Mouse (Mus musculus): ENCODE results near the gene Gm20431. TPM values are rescaled to one million over a fixed set of nuclear protein-coding genes. Genes with fewer than 3 reads are reported as not detected.

Gm20431 gene
- polyA plus RNA-seq, 1 experiment, result 0.44 TPM

GRCm38 (mm10) chr2:167704409-167704808 lies 43.1 kb upstream of the Gm20431 start:
- no peak for TF ChIP-seq CTCF (IDR thresholded peaks at IDR 0.05; ENCODE audit: control insufficient read depth, insufficient read depth, insufficient read length)
- TF ChIP-seq FOSL1 (IDR thresholded peaks at IDR 0.05; ENCODE audit: insufficient read depth, low read length, poor library complexity, severe bottlenecking), result no peak
- TF ChIP-seq USF1 (IDR thresholded peaks at IDR 0.05; ENCODE audit: low read depth), result no peak
- no peak for TF ChIP-seq MAX (IDR thresholded peaks at IDR 0.05)
- no peak for TF ChIP-seq MYOG (IDR thresholded peaks at IDR 0.05; ENCODE audit: control insufficient read depth, extremely low read depth, insufficient read length)
- no peaks in the 10 kb centered on the region for H3K27me3 ChIP-seq (ENCODE audit: control insufficient read depth, insufficient read depth, insufficient read length)
- no peaks in the 10 kb centered on the region for H3K36me3 ChIP-seq (ENCODE audit: control insufficient read depth, insufficient read depth)
- no peaks in the 10 kb centered on the region for H3K79me2 ChIP-seq (ENCODE audit: control insufficient read depth, insufficient read depth)
- no peak overlapping the region for H3ac ChIP-seq (ENCODE audit: control insufficient read depth, insufficient read length, low read depth)
- no peak overlapping the region for H3K4me3 ChIP-seq (ENCODE audit: insufficient read depth, poor library complexity, severe bottlenecking)
- H3K79me3 ChIP-seq (ENCODE audit: low read depth), result no peaks in the 10 kb centered on the region

DNA sequence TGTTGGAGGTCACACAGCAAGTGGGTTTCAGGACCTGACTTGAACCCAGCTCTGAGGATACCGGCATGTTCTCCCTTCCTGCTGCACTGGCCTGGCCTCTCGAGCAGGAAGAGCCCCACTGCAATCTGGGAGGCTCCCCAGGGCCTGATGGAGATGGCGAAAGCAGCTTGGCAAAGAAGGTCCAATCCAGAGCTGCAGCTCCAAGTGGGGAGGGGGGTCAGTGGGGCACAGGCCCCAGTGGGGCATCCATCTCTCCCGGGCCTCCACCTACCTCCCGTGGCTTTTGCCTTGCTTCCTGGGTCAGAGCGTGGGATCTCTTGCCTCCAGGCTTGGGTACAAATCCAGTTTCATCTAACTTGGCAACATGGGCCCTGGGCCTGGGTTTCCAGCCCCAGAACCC lies 40.8 kb upstream of the Gm20431 start:
- no peak for TF ChIP-seq CTCF (IDR thresholded peaks at IDR 0.05; ENCODE audit: control insufficient read depth, insufficient read depth, insufficient read length)
- TF ChIP-seq MYOG (IDR thresholded peaks at IDR 0.05; ENCODE audit: control insufficient read depth, extremely low read depth, insufficient read length), result no peak
- TF ChIP-seq MAX (IDR thresholded peaks at IDR 0.05), result no peak
- no peak for TF ChIP-seq FOSL1 (IDR thresholded peaks at IDR 0.05; ENCODE audit: insufficient read depth, low read length, poor library complexity, severe bottlenecking)
- TF ChIP-seq MYOD1 (IDR thresholded peaks at IDR 0.05; ENCODE audit: control insufficient read depth, insufficient read length, low read depth), result no peak
- Histone ChIP-seq H3K4me3 (ENCODE audit: insufficient read depth, poor library complexity, severe bottlenecking) (no peak overlapping the region), H3K79me2 (ENCODE audit: control insufficient read depth, insufficient read depth) (no peaks in the 10 kb centered on the region), H3K27me3 (ENCODE audit: control insufficient read depth, insufficient read depth, insufficient read length) (no peaks in the 10 kb centered on the region), H3K79me3 (ENCODE audit: low read depth) (no peaks in the 10 kb centered on the region), H3ac (ENCODE audit: control insufficient read depth, insufficient read length, low read depth) (no peak overlapping the region), H3K36me3 (ENCODE audit: control insufficient read depth, insufficient read depth) (no peaks in the 10 kb centered on the region)

GRCm38 (mm10) chr2:167701472-167701871 lies 40.2 kb upstream of the Gm20431 start:
- no peaks in the 10 kb centered on the region for H3K27me3 ChIP-seq (ENCODE audit: control insufficient read depth, insufficient read depth, insufficient read length)
- TF ChIP-seq USF1 (IDR thresholded peaks at IDR 0.05; ENCODE audit: low read depth), result no peak
- TF ChIP-seq CTCF (IDR thresholded peaks at IDR 0.05; ENCODE audit: control insufficient read depth, insufficient read depth, insufficient read length), result no peak
- TF ChIP-seq CEBPB (IDR thresholded peaks at IDR 0.05; ENCODE audit: low read depth), result no peak
- TF ChIP-seq MAX (IDR thresholded peaks at IDR 0.05), result no peak

DNA sequence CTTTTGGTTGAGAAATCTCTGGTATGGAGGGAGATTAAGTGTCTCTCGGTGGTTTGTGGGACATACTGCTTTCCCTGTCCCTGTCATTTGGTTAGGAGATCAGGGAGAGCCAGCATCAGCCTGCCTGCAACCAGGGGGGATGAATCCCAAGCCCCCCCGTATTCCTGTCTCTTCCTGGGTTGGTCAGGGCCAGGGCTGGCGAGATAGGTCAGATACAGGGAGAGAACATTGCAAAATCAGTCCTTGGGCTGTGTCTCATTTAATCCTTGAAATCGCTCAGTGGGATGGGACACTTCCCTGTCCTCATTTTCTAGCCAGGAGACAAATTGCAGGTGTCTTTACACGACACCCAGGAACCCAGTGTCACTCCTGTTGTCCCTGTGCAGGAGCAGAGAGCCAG lies 38.7 kb upstream of the Gm20431 start:
- Histone ChIP-seq H3K27me3 (ENCODE audit: control insufficient read depth, insufficient read depth, insufficient read length) (no peaks in the 10 kb centered on the region), H3ac (ENCODE audit: control insufficient read depth, insufficient read length, low read depth) (no peak overlapping the region), H3K79me2 (ENCODE audit: control insufficient read depth, insufficient read depth) (no peaks in the 10 kb centered on the region), H3K36me3 (ENCODE audit: control insufficient read depth, insufficient read depth) (peaks cover 3% of the 10 kb centered on the region), H3K79me3 (ENCODE audit: low read depth) (no peaks in the 10 kb centered on the region), H3K4me3 (ENCODE audit: insufficient read depth, poor library complexity, severe bottlenecking) (no peak overlapping the region)
- TF ChIP-seq FOSL1 (IDR thresholded peaks at IDR 0.05; ENCODE audit: insufficient read depth, low read length, poor library complexity, severe bottlenecking) (no peak), CTCF (IDR thresholded peaks at IDR 0.05; ENCODE audit: control insufficient read depth, insufficient read depth, insufficient read length) (no peak), MAX (IDR thresholded peaks at IDR 0.05) (no peak), MYOG (IDR thresholded peaks at IDR 0.05; ENCODE audit: control insufficient read depth, extremely low read depth, insufficient read length) (no peak), CEBPB (IDR thresholded peaks at IDR 0.05; ENCODE audit: low read depth) (no peak)

More at GRCm38 (mm10) chr2:167701472-167701871, 40.2 kb upstream of the Gm20431 start:
- Histone ChIP-seq H3K4me3 (ENCODE audit: insufficient read depth, poor library complexity, severe bottlenecking) (no peak overlapping the region), H3K79me3 (ENCODE audit: low read depth) (no peaks in the 10 kb centered on the region), H3K79me2 (ENCODE audit: control insufficient read depth, insufficient read depth) (no peaks in the 10 kb centered on the region), H3K36me3 (ENCODE audit: control insufficient read depth, insufficient read depth) (no peaks in the 10 kb centered on the region), H3ac (ENCODE audit: control insufficient read depth, insufficient read length, low read depth) (no peak overlapping the region)

DNA sequence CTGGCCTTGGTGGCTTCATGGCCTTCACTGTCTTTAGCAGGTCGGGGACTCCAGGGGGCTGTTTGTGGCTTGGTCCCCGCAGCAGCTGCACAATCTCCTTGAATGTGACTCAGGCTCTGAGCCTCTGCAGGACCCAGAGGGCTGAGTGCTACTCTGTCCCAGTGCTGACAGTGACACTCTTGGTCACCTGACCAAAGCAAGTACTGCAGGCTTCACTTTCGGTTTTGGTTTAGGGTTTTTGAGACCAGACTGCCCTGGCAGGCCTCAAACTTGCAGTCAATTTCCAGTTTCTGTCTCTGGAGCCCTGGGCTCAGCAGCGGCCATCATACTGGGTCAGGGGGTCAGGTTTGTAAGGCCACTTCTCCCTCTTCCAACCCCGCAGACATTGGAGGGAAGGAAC lies 36.6 kb upstream of the Gm20431 start:
- Histone ChIP-seq H3K79me2 (ENCODE audit: control insufficient read depth, insufficient read depth) (peaks cover 7% of the 10 kb centered on the region), H3K27me3 (ENCODE audit: control insufficient read depth, insufficient read depth, insufficient read length) (no peaks in the 10 kb centered on the region), H3K79me3 (ENCODE audit: low read depth) (no peaks in the 10 kb centered on the region), H3ac (ENCODE audit: control insufficient read depth, insufficient read length, low read depth) (peak overlapping the region; percentile 23), H3K4me3 (ENCODE audit: insufficient read depth, poor library complexity, severe bottlenecking) (no peak overlapping the region), H3K36me3 (ENCODE audit: control insufficient read depth, insufficient read depth) (peaks cover 3% of the 10 kb centered on the region)
- TF ChIP-seq MYOD1 (IDR thresholded peaks at IDR 0.05; ENCODE audit: control insufficient read depth, insufficient read length, low read depth) (peak; percentile 69), FOSL1 (IDR thresholded peaks at IDR 0.05; ENCODE audit: insufficient read depth, low read length, poor library complexity, severe bottlenecking) (no peak), MYOG (IDR thresholded peaks at IDR 0.05; ENCODE audit: control insufficient read depth, extremely low read depth, insufficient read length) (no peak), USF1 (IDR thresholded peaks at IDR 0.05; ENCODE audit: low read depth) (peak; percentile 93)

- no peaks in the 10 kb centered on the region for H3K27me3 ChIP-seq (ENCODE audit: control insufficient read depth, insufficient read depth, insufficient read length)
- peaks cover 17% of the 10 kb centered on the region for H3K79me3 ChIP-seq (ENCODE audit: low read depth)
- H3ac ChIP-seq (ENCODE audit: control insufficient read depth, insufficient read length, low read depth), result no peak overlapping the region
- no peak for TF ChIP-seq MAX (IDR thresholded peaks at IDR 0.05)
- no peak for TF ChIP-seq CTCF (IDR thresholded peaks at IDR 0.05; ENCODE audit: control insufficient read depth, insufficient read depth, insufficient read length)
- no peak overlapping the region for H3K4me3 ChIP-seq (ENCODE audit: insufficient read depth, poor library complexity, severe bottlenecking)
- peaks cover 25% of the 10 kb centered on the region for H3K79me2 ChIP-seq (ENCODE audit: control insufficient read depth, insufficient read depth)
- H3K36me3 ChIP-seq (ENCODE audit: control insufficient read depth, insufficient read depth), result peaks cover 18% of the 10 kb centered on the region
These were observed 34.8 kb upstream of the Gm20431 start for GRCm38 (mm10) chr2:167696143-167696542.

All from C2C12 (cell line).